Mouse (Mus musculus): ENCODE measurements around the gene Orc2. TPM values are rescaled to one million over a fixed set of nuclear protein-coding genes. Genes with fewer than 3 reads are reported as not detected.

The Orc2 gene
- total and polyA plus RNA-seq, 3 experiments = 29.2 to 146 (median 99.0) TPM

- H3K4me1 ChIP-seq (ENCODE audit: insufficient read depth, low read depth, low read length) = peaks cover 37% of the 10 kb centered on the region
- H3K9me3 ChIP-seq (replicated peaks) = no peaks in the 10 kb centered on the region
- DNase-seq (ENCODE audit: low spot score) (peak; percentile 84), ATAC-seq (ENCODE audit: extremely low read depth, insufficient number of reproducible peaks, low FRiP score, poor library complexity, severe bottlenecking) (peak; percentile 61)
- H3K36me3 ChIP-seq (replicated peaks) = peaks cover 50% of the 10 kb centered on the region
- peak overlapping the region; percentile 89 for H3K4me3 ChIP-seq (ENCODE audit: low read depth, low read length)
- TF ChIP-seq TAL1 (conservative IDR thresholded peaks at IDR 0.05; ENCODE audit: low read depth, low read length) (no peak), CTCF (IDR thresholded peaks at IDR 0.05; ENCODE audit: low read depth, low read length) (no peak), POLR2AphosphoS5 (IDR thresholded peaks at IDR 0.05; ENCODE audit: insufficient replicate concordance, low read depth, low read length) (no peak), GATA2 (IDR thresholded peaks at IDR 0.05; ENCODE audit: borderline replicate concordance, low read depth, low read length) (no peak), GATA1 (IDR thresholded peaks at IDR 0.05; ENCODE audit: borderline replicate concordance, low read length) (no peak)
- no peaks in the 10 kb centered on the region for H3K27me3 ChIP-seq (ENCODE audit: insufficient read depth, low read length)
These were observed 82.0 kb downstream of the Orc2 start for GRCm38 (mm10) chr1:58422879-58423278.

- no peaks in the 10 kb centered on the region for H3K9me3 ChIP-seq (replicated peaks)
- H3K27me3 ChIP-seq (ENCODE audit: insufficient read depth, low read length) = no peaks in the 10 kb centered on the region
- DNase-seq (ENCODE audit: low spot score) (no peak), ATAC-seq (ENCODE audit: extremely low read depth, insufficient number of reproducible peaks, low FRiP score, poor library complexity, severe bottlenecking) (no peak)
- H3K36me3 ChIP-seq (replicated peaks) = peaks cover 62% of the 10 kb centered on the region
- peaks cover 53% of the 10 kb centered on the region for H3K4me1 ChIP-seq (ENCODE audit: insufficient read depth, low read depth, low read length)
- TF ChIP-seq CTCF (IDR thresholded peaks at IDR 0.05; ENCODE audit: low read depth, low read length) (no peak), POLR2AphosphoS5 (IDR thresholded peaks at IDR 0.05; ENCODE audit: insufficient replicate concordance, low read depth, low read length) (no peak), TAL1 (conservative IDR thresholded peaks at IDR 0.05; ENCODE audit: low read depth, low read length) (no peak), GATA2 (IDR thresholded peaks at IDR 0.05; ENCODE audit: borderline replicate concordance, low read depth, low read length) (no peak), GATA1 (IDR thresholded peaks at IDR 0.05; ENCODE audit: borderline replicate concordance, low read length) (no peak)
- no peak overlapping the region; the same call in 1 of the 2 replicates for H3K4me3 ChIP-seq (ENCODE audit: low read depth, low read length)
These were observed 83.9 kb downstream of the Orc2 start for GRCm38 (mm10) chr1:58420961-58421360.

GRCm38 (mm10) chr1:58420032-58420431 lies 84.9 kb downstream of the Orc2 start:
- no peak for DNase-seq (ENCODE audit: low spot score)
- peaks cover 68% of the 10 kb centered on the region for H3K36me3 ChIP-seq (replicated peaks)

GRCm38 (mm10) chr1:58416048-58416447 lies 88.9 kb downstream of the Orc2 start:
- TF ChIP-seq POLR2AphosphoS5 (IDR thresholded peaks at IDR 0.05; ENCODE audit: insufficient replicate concordance, low read depth, low read length) (no peak), GATA2 (IDR thresholded peaks at IDR 0.05; ENCODE audit: borderline replicate concordance, low read depth, low read length) (no peak), CTCF (IDR thresholded peaks at IDR 0.05; ENCODE audit: low read depth, low read length) (no peak), GATA1 (IDR thresholded peaks at IDR 0.05; ENCODE audit: borderline replicate concordance, low read length) (no peak), TAL1 (conservative IDR thresholded peaks at IDR 0.05; ENCODE audit: low read depth, low read length) (no peak)
- H3K4me3 ChIP-seq (ENCODE audit: low read depth, low read length) = no peak overlapping the region
- peaks cover 92% of the 10 kb centered on the region for H3K36me3 ChIP-seq (replicated peaks)
- H3K4me1 ChIP-seq (ENCODE audit: insufficient read depth, low read depth, low read length) = peaks cover 41% of the 10 kb centered on the region
- H3K27me3 ChIP-seq (ENCODE audit: insufficient read depth, low read length) = no peaks in the 10 kb centered on the region
- ATAC-seq (ENCODE audit: extremely low read depth, insufficient number of reproducible peaks, low FRiP score, poor library complexity, severe bottlenecking) = no peak
- DNase-seq (ENCODE audit: low spot score) = no peak
- H3K9me3 ChIP-seq (replicated peaks) = no peaks in the 10 kb centered on the region

More at GRCm38 (mm10) chr1:58420032-58420431, 84.9 kb downstream of the Orc2 start:
- H3K9me3 ChIP-seq (replicated peaks) = no peaks in the 10 kb centered on the region
- no peak overlapping the region for H3K4me3 ChIP-seq (ENCODE audit: low read depth, low read length)
- no peaks in the 10 kb centered on the region for H3K27me3 ChIP-seq (ENCODE audit: insufficient read depth, low read length)
- H3K4me1 ChIP-seq (ENCODE audit: insufficient read depth, low read depth, low read length) = peaks cover 53% of the 10 kb centered on the region
- no peak for TF ChIP-seq CTCF (IDR thresholded peaks at IDR 0.05; ENCODE audit: low read depth, low read length)
- no peak for ATAC-seq (ENCODE audit: extremely low read depth, insufficient number of reproducible peaks, low FRiP score, poor library complexity, severe bottlenecking)

- TF ChIP-seq TAL1 (conservative IDR thresholded peaks at IDR 0.05; ENCODE audit: low read depth, low read length) (no peak), POLR2AphosphoS5 (IDR thresholded peaks at IDR 0.05; ENCODE audit: insufficient replicate concordance, low read depth, low read length) (no peak), GATA2 (IDR thresholded peaks at IDR 0.05; ENCODE audit: borderline replicate concordance, low read depth, low read length) (no peak), GATA1 (IDR thresholded peaks at IDR 0.05; ENCODE audit: borderline replicate concordance, low read length) (no peak), CTCF (IDR thresholded peaks at IDR 0.05; ENCODE audit: low read depth, low read length) (no peak)
- Histone ChIP-seq H3K4me1 (ENCODE audit: insufficient read depth, low read depth, low read length) (peaks cover 44% of the 10 kb centered on the region), H3K4me3 (ENCODE audit: low read depth, low read length) (no peak overlapping the region), H3K9me3 (replicated peaks) (no peaks in the 10 kb centered on the region), H3K36me3 (replicated peaks) (peaks cover 94% of the 10 kb centered on the region), H3K27me3 (ENCODE audit: insufficient read depth, low read length) (no peaks in the 10 kb centered on the region)
- no peak for ATAC-seq (ENCODE audit: extremely low read depth, insufficient number of reproducible peaks, low FRiP score, poor library complexity, severe bottlenecking)
- no peak for DNase-seq (ENCODE audit: low spot score)
These were observed 89.5 kb downstream of the Orc2 start for GRCm38 (mm10) chr1:58415442-58415841.

Other genes starting within 250 kb of the Orc2 start
- 1.4 and 1.5 TPM in 2 replicates for gene Aox2, start 226.8 kb downstream of the Orc2 start, total RNA-seq (2014; fragmentation: Nextera tagmentation)
- 1.4 and 1.8 TPM in 2 replicates for gene Aox2, start 226.8 kb downstream of the Orc2 start, total RNA-seq (2017)
- 0.77 and 0.79 TPM in 2 replicates for gene Aox2, start 226.8 kb downstream of the Orc2 start, polyA plus RNA-seq (2012)
- gene Bzw1, start 112.2 kb downstream of the Orc2 start, total RNA-seq (2014; fragmentation: Nextera tagmentation) = 507 and 588 TPM in 2 replicates
- gene Bzw1, start 112.2 kb downstream of the Orc2 start, total RNA-seq (2017) = 631 and 664 TPM in 2 replicates
- gene Bzw1, start 112.2 kb downstream of the Orc2 start, polyA plus RNA-seq (2012) = 14.5 and 23.4 TPM in 2 replicates
- 499 and 554 TPM in 2 replicates for gene Clk1, start 81.0 kb downstream of the Orc2 start, total RNA-seq (2014; fragmentation: Nextera tagmentation)
- gene Clk1, start 81.0 kb downstream of the Orc2 start, total RNA-seq (2017) = 545 and 548 TPM in 2 replicates
- 5.8 and 9.2 TPM in 2 replicates for gene Clk1, start 81.0 kb downstream of the Orc2 start, polyA plus RNA-seq (2012)
- gene Nif3l1, start 60.0 kb downstream of the Orc2 start, total RNA-seq (2014; fragmentation: Nextera tagmentation) = 31.3 and 48.7 TPM in 2 replicates
- 37.3 and 69.5 TPM in 2 replicates for gene Nif3l1, start 60.0 kb downstream of the Orc2 start, total RNA-seq (2017)
- gene Nif3l1, start 60.0 kb downstream of the Orc2 start, polyA plus RNA-seq (2012) = 4.4 and 10.1 TPM in 2 replicates
- gene Ppil3, start 59.6 kb downstream of the Orc2 start, total RNA-seq (2014; fragmentation: Nextera tagmentation) = 55.2 and 87.6 TPM in 2 replicates
- 106 TPM in 2 replicates for gene Ppil3, start 59.6 kb downstream of the Orc2 start, total RNA-seq (2017)
- 8.8 and 8.9 TPM in 2 replicates for gene Ppil3, start 59.6 kb downstream of the Orc2 start, polyA plus RNA-seq (2012)
- gene Fam126b, start 81.2 kb upstream of the Orc2 start, total RNA-seq (2014; fragmentation: Nextera tagmentation) = 28.3 and 34.5 TPM in 2 replicates
- gene Fam126b, start 81.2 kb upstream of the Orc2 start, total RNA-seq (2017) = 32.9 and 35.0 TPM in 2 replicates
- 7.1 and 10.3 TPM in 2 replicates for gene Fam126b, start 81.2 kb upstream of the Orc2 start, polyA plus RNA-seq (2012)
- 34.5 and 57.8 TPM in 2 replicates for gene Ndufb3, start 81.3 kb upstream of the Orc2 start, total RNA-seq (2014; fragmentation: Nextera tagmentation)
- 168 and 172 TPM in 2 replicates for gene Ndufb3, start 81.3 kb upstream of the Orc2 start, total RNA-seq (2017)
- gene Ndufb3, start 81.3 kb upstream of the Orc2 start, polyA plus RNA-seq (2012) = 5.8 and 7.5 TPM in 2 replicates
- gene Als2cr12, start 190.9 kb upstream of the Orc2 start, total RNA-seq (2014; fragmentation: Nextera tagmentation) = not detected in 2 replicates
- 0.17 and 0.22 TPM in 2 replicates for gene Als2cr12, start 190.9 kb upstream of the Orc2 start, total RNA-seq (2017)
- not detected in 2 replicates for gene Als2cr12, start 190.9 kb upstream of the Orc2 start, polyA plus RNA-seq (2012)
- gene Cflar, start 206.4 kb upstream of the Orc2 start, total RNA-seq (2014; fragmentation: Nextera tagmentation) = 92.7 and 127 TPM in 2 replicates
- gene Cflar, start 206.4 kb upstream of the Orc2 start, total RNA-seq (2017) = 173 and 179 TPM in 2 replicates
- 5.5 and 8.8 TPM in 2 replicates for gene Cflar, start 206.4 kb upstream of the Orc2 start, polyA plus RNA-seq (2012)